Mouse (Mus musculus) myocyte (in vitro differentiated cells): ENCODE results near the gene Psmc1.

Source experiments
- CEBPB ChIP-seq: IDR thresholded peaks from 2 replicates; pipeline ENCODE4 v1.6.1; 2011; ENCODE audit warnings: mild to moderate bottlenecking, moderate library complexity; ENCODE audit not compliant: poor library complexity, insufficient read depth, severe bottlenecking
- E2F4 ChIP-seq: IDR thresholded peaks from one replicate; pipeline ENCODE4 v1.6.1; 2011; ENCODE audit warnings: mild to moderate bottlenecking, control low read depth, moderate library complexity; ENCODE audit not compliant: insufficient read depth
- POLR2A ChIP-seq: IDR thresholded peaks from one replicate; pipeline ENCODE4 v1.6.1; 2011; ENCODE audit warnings: low read depth, mild to moderate bottlenecking, control low read depth, moderate library complexity; ENCODE audit not compliant: insufficient read length
- TCF12 ChIP-seq: IDR thresholded peaks from one replicate; pipeline ENCODE4 v1.6.1; 2011; ENCODE audit warnings: mild to moderate bottlenecking, control low read depth; ENCODE audit not compliant: poor library complexity, insufficient read depth, severe bottlenecking

- no peak for TF ChIP-seq CEBPB
- TF ChIP-seq E2F4: no peak
- TF ChIP-seq POLR2A: no peak
- no peak for TF ChIP-seq TCF12
Measured at GRCm38 (mm10) chr12:100100707-100101030, 9.3 kb upstream of the Psmc1 start.
